Mouse (Mus musculus): Measurements from ENCODE around the gene Fmn2.

Fmn2 gene

DNA sequence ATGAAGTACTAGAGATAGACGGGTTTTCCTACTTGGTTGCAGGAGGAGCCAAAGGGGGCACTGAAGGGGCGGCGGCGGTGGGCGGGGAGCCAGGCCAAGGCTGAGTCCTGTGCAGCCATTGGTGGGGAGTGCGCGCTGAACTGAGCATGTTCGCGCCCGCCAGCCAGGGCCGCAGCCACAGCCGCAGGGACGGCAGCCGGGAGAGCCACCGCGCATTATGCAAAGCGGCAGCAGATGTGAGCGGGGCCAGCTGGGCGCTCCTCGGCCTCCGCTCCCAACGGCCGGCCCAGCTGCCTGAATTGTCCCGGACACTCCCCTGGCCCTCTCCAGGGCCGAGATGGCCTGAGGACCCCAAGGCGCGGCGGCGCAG is at the start of gene Fmn2:
TSS of gene Fmn2 (plus strand) at position 165 of the 370 bp plus-strand sequence.
- peak; percentile 86 to 89 for DNase-seq

DNA sequence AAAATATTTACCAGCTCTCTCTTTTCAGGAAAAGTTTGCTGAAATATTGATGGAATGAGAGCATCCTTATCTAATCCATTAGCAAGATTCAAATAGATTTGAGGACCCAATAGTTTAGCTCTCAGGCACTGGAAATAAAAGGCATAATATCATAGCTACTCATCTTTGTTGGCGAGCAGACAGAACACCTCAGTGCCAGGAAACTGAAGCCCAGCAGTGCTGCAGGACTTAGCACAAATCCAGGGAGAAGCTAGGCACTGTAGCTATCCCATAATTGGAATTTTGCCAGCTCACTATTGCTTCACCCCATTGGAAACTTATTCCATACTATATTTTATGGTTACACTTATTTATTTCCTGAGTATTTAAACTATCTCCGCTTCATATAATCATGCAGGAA is 46.5 kb upstream of the Fmn2 start:
- DNase-seq, result peak in 1 of 2 experiments; percentile 11

DNA sequence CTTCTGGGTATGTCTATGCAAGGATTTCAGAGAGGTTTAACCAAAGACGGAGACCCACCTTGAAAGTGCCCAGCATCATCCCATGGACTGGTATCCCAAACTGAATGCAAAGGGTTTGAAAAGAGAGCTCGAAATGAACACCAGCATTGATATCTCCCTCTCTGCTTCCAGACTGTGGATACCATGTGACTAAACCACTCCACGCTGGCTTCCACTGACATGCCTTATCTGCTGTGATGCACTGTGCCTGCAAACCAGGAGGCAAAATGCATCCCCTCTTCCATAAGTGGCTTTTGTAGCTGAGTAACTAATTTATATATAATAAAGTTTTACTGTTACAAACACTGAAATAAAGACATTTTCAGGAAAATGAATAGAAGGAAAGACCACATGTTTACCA is 36.2 kb upstream of the Fmn2 start:
- no peak for DNase-seq

DNA sequence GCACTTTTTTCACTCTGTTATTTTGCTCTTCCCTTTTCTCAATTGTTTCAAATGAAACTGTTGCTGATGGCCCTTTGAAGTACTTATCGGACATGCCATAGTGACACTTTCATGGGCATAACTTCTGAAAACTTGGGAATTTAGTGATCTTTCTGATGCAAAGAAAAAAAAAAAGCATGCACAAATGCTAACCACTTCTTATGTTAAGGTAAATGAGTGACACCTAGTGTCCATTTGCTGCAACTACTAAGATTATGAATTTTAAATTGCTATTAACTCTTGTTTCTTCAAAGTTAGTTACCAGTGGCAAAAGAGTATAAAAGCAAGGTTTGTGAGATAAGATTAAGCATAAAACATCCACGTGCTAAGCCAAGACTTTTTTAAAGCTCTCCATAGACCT is 35.4 kb upstream of the Fmn2 start:
- DNase-seq, result no peak

DNA sequence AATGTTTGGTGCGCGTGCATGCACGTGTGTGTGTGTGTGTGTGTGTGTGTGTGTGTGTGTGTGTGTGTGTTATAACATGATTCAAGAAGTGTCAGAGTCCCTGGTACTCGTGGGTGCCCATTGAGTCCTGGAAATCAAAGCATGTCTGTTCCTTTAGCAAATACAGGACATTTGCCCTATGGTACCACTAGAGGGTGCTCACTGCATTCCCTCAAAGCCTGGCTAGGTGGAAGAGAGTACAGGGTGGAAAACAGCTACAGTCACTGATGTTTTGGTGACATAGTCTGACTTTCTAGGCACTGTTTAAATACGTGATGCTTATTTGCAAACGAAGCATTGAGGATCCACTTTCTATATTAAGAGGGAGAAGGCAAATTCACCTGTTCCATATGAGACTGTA is 31.9 kb upstream of the Fmn2 start:
- peak; percentile 30 to 61 for DNase-seq

DNA sequence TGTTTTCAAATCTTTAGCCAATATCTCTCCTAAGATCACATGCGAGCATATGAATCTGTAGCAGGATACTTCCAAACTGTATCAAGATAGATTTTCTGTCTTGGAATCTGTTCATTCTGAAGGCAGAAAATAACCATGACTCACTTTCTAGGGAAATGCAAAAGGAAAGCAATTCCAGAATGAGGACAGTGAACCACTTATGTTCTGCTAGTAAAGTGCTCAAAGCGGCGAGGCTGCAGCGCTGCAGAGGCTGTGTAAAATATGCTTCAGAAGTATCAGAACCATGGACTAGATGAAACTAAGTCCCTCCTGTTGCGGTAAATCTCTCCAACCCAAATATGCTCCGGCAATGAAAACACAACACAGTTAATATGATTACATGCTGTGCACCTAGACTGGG is 19.1 kb upstream of the Fmn2 start:
- DNase-seq, result no peak

DNA sequence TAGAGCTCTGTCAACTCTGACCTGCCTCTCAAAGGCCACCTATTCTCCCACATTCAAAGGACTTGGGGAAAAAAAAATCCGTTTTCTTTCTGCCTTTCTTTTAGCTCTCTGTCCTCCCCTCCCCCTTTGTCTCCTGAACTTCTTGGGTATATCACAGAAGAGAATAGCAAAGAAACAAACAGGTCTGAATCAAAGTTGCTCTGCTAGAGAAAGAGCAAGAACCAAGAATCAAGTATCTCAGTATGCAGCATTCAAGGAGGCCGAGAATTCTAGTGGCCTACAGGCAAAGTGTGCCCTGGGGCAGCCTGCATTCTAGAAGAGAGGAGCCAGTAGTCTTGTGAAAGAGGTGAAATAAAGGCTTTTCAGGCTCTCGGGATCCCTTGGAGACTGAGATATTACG is 1.6 kb upstream of the Fmn2 start:
- no peak for DNase-seq

DNA sequence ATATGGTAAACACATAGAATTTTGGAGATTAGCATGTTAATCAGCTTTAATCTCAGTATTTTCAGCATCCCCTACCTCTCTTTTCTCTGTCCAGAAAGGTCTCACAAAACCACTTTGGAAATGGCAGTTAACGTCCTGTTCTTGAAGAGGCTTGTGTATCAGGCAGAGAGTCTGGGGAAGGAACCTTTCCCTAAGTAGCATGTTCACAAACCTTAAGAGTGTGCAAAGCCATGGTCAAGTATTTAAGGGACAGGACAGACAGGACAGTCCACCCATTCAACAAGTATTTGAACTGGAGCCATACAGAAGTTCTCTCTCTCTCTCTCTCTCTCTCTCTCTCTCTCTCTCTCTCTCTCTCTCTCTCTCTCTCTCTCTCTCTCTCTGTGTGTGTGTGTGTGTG is 614 bp upstream of the Fmn2 start:
- DNase-seq, result no peak

DNA sequence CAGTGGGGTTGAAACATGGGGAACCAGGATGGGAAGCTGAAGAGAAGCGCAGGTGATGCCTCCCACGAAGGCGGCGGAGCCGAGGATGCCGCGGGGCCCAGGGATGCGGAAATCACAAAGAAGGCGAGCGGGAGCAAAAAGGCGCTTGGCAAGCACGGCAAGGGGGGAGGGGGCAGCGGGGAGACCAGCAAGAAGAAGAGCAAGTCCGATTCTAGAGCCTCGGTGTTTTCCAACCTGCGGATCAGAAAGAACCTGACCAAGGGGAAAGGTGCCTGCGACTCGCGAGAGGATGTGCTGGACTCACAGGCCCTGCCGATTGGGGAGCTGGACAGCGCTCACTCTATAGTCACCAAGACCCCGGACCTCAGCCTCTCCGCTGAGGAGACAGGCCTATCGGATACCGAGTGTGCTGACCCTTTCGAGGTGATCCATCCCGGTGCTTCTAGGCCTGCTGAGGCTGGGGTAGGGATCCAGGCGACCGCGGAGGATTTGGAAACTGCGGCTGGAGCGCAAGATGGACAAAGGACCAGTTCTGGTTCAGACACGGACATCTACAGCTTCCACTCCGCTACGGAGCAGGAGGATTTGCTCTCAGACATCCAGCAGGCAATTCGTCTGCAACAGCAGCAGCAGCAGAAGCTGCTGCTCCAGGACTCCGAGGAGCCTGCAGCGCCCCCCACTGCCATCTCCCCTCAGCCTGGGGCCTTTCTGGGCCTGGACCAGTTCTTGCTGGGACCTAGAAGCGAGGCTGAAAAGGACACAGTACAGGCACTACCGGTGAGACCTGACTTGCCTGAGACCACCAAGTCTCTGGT is 613 bp downstream of the Fmn2 start:
- DNase-seq, result peak; percentile 72 to 79

DNA sequence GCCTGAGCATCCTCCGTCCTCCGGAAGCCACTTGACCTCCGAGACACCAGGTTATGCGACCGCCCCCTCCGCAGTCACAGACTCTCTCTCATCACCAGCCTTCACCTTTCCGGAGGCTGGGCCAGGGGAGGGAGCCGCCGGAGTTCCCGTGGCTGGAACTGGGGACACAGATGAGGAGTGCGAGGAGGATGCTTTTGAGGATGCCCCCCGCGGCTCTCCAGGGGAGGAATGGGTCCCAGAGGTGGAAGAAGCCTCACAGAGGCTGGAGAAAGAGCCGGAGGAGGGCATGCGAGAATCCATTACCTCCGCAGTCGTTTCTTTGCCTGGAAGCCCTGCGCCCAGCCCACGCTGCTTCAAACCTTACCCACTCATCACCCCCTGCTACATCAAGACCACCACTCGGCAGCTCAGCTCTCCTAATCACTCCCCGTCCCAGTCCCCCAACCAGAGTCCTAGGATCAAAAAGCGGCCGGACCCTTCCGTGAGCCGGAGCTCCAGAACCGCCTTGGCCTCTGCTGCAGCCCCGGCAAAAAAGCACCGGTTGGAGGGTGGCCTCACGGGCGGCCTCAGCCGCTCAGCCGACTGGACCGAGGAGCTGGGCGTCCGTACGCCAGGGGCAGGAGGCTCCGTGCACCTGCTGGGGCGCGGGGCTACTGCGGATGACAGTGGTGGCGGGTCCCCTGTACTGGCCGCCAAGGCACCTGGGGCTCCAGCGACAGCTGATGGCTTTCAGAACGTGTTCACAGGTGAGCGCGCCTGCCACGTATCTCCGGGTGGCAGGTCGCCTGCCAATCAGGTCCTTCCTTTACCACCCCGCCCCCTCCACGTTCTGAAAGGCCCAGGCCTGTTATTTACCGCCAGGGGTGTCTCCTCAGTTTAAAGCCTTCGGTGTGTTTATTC is 1.5 kb downstream of the Fmn2 start:
- DNase-seq, result peak; percentile 87 to 93

DNA sequence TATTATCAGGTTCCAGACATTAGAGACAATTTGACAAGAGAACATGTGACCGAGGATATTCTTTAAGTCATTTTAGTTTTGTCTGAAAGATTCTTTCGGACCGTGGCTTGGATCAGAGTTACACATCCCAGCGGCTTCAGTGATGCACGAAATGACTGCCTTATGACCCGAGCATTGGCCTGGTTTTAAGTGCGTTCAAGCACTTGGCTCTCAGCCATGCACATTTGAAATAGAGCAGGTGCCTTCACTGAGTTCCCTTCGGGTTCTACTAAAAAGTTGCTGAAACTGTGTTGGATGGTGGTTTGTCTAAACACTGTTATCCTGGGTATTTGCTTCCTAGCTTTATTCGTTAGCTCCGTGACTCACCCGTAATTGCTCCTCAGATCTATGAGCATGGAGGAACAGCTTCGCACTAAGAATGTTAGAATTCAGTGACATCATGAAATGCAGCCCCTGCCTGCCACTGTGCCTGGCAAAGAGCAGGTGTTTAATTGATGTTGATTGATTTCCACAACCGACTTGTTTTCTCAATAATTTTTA is 7.0 kb downstream of the Fmn2 start:
- DNase-seq, result peak; percentile 35 to 57

DNA sequence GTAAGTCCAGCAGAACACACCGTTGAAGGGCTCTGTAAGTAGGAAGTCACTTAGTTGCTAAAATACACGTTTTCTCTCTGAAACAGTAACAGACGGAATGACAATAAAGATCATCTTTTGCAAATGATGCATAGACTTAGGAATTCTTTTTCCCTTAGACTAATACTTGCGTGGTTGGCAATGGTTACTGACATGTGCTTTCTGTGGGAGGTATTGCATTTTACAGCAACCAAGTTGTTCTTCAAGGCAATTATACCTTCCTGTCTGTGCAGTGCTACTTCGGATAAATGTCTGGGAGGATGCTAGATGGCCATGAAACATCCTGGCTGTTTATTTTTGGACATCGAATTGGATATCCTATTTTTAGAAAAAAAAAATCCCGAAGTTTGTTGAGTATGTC is 11.8 kb downstream of the Fmn2 start:
- no peak for DNase-seq

DNA sequence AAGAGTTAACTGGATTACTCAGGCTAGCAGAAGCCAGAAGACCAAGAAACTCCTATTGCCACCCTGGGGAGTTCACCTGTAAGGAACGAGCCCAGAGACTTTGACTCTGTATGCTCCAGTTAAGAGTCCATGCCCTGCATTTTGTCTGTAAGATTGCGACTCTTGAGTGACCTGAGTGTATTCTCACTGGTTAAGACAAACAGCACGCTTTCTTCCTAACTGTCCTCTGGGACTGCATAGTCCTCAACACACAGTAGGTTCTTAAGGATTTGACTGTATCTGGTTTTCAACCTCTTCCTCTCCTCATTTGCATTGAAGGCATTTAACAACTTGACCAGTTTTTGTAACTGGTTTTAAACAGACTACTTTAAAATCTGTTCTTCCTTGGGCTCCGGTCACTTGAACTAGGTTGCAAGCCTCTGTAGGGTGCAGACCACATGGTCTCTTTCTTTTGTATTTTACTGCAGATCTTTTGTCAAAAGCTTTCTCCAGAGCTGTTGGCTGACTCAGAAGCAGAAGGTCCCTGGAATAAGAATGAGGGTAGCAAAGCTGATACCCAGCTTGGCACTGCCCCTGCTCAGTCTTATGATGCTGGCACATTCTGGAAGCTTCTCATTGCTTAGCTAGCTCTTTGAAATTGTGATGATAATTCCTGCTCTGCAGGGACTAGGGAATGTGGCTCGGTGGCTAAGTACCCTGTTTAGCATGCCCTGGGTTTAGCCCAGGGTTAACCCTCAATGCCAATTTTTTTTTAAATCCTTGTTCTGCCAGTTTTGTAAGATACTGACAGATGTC is 20.5 kb downstream of the Fmn2 start:
- DNase-seq, result peak in 1 of 2 experiments; percentile 33

DNA sequence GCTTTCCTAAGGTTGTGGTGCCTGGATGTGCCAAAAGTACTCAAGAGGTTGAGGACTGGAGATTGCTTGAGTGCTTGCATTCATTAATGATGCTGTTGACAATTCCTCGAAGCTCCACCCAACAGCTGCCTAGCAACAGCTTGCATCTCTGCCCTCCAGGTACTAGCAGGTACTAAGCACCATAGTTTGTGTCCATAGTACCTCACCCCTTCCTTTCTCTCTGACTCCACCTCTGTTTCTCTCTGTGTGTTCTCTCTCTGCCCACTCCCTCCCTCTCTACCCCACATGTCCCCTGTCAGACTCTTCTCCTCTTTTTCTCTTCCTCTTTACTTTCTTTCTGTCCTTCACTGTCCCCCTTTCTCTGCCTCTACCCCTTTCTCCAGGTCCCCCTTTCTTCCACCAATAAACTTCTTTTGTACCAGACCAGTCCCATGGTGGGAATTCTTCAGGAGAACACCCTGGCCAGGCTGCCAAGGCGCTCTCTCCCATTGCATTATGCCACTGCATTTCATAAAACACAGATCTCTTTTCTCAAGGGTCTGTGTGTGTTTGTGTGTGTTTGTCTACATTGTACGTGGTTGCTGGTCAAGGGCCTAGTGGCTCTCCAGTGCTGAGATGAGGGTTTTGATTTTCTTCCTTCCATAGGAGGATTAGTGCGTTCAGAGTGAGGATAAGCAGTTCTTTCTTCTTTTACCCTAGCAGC is 21.3 kb downstream of the Fmn2 start:
- no peak for DNase-seq

DNA sequence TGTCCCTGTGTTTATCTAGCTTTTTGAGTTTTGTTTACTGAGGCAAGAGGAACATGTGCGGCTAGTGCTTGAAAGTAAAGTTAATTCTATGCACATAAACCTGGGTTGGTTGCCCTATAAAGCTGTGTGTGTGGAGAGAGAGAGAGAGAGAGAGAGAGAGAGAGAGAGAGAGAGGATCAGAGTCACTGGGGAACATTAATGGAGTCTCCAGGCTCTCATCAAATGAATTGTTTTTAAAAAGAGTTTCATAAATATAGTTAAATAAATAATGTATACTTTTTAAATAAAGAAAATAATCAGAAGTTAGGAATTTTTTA is 21.8 kb downstream of the Fmn2 start:
- no peak for DNase-seq

DNA sequence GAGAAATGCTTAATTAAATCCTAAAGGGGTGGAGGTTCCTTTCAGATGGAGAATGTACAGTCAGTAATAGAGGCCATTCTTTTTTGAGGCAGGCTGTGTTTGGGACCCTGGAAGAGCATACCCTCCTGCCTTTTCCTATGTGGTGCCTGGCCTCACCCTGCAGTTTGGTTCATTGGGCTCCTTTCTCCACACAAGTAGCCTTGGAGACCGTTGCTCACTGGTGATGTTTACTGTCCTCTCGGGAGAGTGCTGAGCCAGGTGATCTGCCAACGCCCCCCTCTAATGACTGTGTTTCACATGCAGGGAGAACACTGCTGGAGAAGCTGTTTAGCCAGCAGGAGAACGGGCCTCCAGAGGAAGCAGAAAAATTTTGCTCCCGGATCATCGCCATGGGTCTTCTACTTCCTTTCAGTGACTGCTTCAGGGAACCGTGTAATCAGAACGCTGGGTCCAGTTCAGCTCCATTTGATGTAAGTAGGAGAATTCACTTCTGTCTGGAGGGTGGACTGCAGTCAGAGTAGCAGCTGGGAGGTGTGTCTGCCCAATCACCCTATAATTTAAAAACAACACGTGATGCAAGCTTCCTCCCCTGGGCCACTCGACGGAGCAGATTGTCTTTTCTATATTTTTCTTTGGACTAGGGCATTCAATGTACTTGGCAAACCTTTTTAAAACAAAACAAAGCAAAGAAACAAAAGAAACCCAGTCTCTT is 35.3 kb downstream of the Fmn2 start:
- DNase-seq, result no peak

DNA sequence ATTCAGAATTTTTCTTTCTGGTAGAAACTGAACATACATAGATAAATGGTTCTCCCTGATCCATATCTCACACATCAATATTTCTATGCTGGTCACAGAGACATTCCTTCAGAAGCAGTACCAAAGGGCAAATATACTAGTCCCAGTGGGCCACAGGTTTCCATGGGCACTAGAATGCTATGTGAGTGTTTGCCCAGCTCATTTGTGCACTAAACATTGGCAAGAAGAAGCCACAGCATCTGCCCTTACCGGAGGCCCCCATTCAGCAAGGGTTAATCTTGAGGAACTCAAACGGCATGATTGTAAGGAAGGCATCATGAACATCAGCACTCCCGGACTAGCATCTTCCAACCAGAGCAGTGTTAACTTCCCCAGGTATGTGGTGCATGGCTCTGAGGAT is 35.9 kb downstream of the Fmn2 start:
- no peak for DNase-seq

DNA sequence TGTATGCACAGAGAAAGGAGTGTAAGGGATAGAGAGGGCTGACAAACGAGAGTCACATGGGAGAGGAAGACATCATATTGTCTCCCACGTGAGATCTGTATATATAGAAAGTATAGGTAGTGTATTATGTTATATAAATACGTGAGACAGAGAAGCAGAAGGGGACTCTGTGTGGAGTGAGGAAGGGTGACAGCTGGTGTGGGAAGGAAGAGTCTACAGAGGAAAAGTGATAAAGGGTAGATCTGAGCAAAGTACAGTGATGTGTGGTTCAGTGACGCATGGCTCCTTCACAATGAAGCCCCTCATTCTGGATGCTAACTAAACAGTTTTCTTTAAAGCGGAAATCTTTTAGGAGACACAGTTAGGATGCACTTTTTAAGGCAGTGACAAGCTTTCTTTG is 46.7 kb downstream of the Fmn2 start:
- DNase-seq, result no peak

DNA sequence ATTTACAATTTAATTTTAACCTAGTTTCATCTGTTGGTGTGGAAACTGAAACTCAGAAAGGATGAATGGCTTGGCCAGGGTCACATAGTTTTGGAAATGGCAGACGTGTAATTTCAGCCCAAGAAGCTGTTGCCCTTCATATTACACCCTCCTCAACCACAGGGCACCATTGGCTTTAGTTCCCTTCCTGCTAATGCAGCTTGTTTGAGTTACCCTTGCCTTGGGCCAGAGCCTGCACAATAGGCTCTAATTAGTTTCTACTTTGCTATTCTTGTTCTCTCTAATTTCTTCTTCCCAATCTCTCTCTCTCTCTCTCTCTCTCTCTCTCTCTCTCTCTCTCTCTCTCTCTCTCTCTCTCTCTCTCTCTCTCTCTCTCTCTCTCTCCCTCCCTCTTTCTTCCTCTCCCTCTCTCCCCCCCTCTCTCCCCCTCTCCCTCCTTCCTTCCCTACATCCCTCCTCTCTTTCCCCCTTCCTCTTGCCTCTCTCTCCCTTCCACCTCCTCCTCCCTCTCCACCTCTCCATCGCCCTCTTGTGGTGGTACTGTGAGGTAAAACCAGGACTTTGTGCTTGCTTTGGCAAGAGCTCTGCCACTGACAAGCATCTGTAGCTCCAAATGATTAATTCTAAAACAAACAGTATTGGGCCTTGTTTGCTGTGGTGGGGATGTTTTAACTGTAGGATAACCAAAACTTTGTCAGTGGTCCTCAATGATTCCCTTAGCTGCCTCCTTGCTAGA is 51.8 kb downstream of the Fmn2 start:
- DNase-seq, result peak; percentile 50 to 82

DNA sequence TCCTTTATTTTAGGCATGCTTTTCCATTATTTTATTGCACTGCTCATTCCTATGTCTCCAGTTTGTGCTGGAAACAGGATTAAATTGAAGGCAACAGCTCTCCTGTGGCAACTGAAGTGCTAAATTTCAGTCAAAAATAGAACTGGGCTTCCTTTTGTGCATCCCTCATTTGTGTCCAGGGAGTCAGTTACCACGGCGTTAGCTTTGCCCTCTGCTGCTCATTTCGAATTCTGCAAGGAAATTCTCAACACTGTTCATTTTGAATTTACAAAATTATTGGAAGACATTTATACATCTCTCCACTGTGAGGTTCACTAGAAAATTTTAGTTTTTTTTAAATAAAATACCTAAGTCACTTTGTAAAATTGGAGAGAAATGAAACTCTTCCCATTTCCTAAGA is 53.8 kb downstream of the Fmn2 start:
- peak in 1 of 2 experiments; percentile 28 for DNase-seq

DNA sequence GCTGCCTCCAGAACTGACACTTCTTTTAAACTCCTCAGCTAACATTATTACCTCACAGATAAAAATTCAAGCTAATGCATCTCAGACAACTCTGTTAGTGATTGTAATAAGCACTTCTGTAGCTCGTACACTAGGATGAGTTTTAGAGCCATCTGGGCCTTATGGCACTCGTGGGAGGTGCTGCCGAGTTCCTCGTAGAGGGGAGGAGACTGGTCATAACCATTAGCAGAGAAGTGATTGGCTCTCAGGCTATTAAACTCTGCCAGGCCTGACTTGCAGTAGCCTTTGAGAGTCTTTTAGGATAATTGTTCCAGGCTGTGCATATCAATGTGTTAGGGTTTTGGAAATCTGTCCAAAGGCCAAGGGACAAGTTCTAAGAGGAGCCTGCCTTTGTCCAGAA is 55.6 kb downstream of the Fmn2 start:
- DNase-seq, result no peak
